Mouse (Mus musculus) gastrocnemius, postnatal 14 days (tissue): ENCODE measurements around the gene Smc1a. TPM values are rescaled to one million over a fixed set of nuclear protein-coding genes. Genes with fewer than 3 reads are reported as not detected.

Experiments used
- total RNA-seq, 2 experiments: library from RNA; stranded (reverse); gene quantifications; 2 replicates each; pipeline ENCODE4 v1.2.3; 2021

Gene Smc1a
- total RNA-seq, 2 experiments from 2014 or later, result 27.7 to 28.5 TPM

Other genes starting within 250 kb of the Smc1a start
- gene Huwe1, start 215.6 kb upstream of the Smc1a start, total RNA-seq, result 100 to 1,000 TPM in 1 of 2 experiments, 10 to 100 TPM in 1; 92.3 to 105 TPM
- gene Hsd17b10, start 14.6 kb upstream of the Smc1a start, total RNA-seq, result 10 to 100 TPM; 81.7 to 91.4 TPM
- under 1 TPM; 0.18 to 0.44 TPM for gene Ribc1, start 133 bp upstream of the Smc1a start, total RNA-seq
- 10 to 100 TPM; 15.7 to 18.3 TPM for gene Iqsec2, start 127.8 kb downstream of the Smc1a start, total RNA-seq
- 10 to 100 TPM; 18.6 to 24.0 TPM for gene Kdm5c, start 216.6 kb downstream of the Smc1a start, total RNA-seq